Mouse (Mus musculus) layer of hippocampus, adult 11-12 months (tissue): ENCODE data around the gene Celf5.
A peak's percentile ranks its signal among the peaks of the same experiment; 100 is the strongest.

Experiments used
- DNase-seq: peaks from one replicate; pipeline ENCODE4 v3.0.0; 2022; ENCODE audit warnings: low spot score

Celf5 gene

DNA sequence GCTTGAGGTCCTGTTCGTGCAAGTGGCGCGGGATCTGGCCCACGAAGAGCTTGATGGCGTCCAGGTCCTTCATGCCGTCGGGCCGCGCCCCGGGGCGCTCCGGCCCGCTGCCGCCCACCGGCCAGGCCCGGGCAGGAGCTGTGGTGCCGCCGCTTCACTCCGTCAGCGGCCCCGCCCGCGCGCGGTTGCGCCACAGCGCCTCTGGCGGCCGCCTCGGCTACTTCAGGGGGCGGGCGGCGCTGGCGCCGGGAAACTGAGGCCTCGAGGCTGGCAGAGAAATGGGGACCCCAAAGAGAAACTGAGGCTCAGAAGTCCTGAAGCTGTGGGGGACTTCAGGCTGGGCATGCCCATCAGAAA lies at the start of gene Celf5:
Gene Celf5, minus strand, starts transcription at position 177 of the 357 bp plus-strand sequence.
- DNase-seq, result peak; percentile 67

DNA sequence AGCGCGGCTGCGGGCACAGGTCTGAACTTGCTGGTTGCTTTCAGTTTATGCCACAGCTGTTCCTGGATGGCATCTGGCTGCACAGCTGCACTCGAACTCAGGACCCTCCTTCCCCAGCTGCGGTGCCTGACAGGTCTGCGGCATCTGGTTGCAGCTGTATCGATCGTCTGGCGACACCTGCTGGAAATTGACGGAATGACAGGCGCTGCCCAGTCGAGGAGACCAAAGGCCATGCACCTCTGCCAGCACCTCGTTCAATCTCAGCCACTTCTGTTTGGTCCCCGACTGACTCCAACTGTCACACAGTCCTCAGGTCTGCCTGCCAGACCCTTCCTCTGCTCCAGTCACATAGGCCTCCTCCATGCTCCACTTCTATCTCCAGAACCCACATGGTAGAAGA lies 44.3 kb upstream of the Celf5 start:
- DNase-seq, result peak; percentile 78

DNA sequence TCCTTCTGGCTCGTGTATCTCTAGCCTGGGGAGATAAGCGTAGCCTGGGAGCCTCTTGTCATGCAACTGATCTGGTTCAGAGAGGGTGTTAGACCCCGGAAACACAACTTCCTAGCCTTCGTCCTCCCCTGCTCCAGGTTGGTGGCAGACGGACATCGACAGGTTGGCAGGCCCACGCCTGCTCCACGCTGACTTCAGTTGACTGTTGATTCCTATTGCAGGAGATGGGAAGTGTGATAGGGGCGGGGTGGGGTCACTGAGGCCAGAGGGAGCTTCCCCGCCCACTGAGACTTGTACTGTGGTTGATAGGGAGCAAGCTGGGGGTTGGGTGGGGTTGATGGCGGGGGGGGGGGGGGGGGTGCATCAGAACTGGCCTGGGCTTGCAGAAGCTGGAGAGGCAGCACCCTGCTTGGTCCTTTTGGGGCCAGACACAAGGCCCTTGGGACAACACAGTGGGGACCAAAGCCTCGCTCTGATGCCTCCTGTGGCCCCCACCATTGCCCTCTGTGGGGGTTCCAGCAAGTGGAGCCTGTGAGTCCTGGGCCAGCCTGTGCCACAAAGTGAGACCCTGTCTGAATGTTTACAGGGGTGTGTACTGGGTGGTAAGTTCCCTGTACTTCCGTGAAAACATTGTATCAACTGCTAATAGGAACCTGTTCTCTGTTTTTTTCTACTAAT lies 42.6 kb upstream of the Celf5 start:
- DNase-seq, result no peak

DNA sequence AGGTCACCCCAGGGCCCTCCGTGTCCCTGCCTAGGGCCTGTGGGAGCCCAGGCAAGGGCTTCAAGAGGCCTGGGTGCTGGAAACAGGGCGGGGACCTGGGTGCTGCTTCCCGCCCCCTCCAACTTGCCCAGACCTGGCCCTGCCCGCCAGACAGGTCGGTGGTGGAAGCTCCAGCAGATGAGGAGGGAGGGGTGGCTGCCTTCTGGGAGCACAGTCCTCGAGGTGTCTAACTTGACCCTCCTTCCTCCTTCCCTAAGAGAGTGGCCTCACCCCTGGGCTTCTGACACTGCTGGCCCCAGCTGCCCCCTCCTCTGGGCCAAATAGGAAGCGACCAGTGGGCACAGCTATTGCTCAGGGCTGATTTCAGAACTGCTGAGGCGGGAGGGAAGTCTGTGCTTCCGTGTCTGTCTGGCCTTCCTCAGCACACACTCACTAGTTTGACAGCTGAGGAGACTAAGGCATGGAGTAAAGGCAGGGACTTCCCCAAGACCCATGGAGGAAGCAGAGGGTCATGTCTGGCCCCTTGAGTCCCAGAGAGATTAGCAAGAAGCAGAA lies 41.6 kb upstream of the Celf5 start, which contains the start of gene Gna15:
Gene Gna15, minus strand, starts transcription at position 175 of the 555 bp plus-strand sequence.
- DNase-seq, result peak; percentile 61

DNA sequence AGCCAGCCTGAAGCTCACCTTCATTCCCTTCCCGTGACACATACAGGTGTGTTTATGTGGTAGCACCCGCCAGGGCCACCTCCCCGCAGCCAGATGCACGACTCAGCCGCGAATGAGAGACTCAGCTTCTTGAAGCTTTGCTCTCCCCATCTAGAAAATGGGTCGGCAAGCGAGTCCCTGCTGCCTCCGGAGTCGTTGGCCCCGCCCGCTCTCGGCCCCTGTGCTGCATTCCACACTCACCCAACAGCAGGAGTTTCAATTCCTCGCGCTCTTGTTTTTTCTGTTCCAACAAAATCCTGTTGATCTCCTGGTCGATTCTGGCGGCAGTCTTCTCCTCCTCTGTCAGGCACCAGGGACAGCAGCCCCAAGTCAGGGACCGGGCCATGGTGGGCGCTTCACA lies 41.1 kb upstream of the Celf5 start:
- DNase-seq, result no peak

DNA sequence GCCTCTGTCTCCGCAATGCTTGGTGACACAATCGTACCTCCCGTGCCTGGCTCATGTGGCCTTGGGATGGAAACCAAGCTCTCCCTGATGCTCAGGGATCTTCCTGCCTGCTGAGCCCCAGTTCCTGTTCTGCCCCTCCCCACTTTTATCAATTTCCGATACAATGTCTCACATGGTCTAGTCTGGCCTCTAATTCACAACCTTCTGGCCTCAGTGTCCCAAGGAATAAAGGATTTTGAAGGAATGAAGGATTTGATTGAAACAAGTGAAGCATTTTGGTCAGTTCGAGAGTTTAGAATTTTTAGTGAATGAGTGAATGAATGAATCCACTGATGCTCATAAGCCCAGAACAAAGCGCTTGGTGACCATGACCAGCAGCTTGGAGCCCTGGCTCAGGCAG lies 40.6 kb upstream of the Celf5 start:
- DNase-seq, result no peak

DNA sequence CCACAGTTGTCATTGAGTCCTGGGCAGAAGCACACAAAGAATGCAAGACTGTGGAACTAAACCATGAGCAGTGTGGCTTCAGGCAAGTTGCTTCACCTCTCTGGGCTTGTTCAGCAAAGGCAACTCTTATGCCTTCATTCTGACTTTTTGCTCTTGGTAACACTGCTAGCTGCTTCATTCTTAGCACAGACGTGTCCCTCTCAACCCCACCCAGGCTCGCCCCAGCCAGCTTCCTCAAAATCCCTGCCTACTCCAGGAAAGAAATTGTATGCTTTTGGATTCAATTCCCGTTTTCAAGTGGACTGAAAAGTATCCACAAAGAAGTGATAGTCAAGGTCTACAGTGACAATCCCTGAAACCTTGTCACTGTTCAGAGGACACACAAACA lies 37.5 kb upstream of the Celf5 start:
- DNase-seq, result no peak

DNA sequence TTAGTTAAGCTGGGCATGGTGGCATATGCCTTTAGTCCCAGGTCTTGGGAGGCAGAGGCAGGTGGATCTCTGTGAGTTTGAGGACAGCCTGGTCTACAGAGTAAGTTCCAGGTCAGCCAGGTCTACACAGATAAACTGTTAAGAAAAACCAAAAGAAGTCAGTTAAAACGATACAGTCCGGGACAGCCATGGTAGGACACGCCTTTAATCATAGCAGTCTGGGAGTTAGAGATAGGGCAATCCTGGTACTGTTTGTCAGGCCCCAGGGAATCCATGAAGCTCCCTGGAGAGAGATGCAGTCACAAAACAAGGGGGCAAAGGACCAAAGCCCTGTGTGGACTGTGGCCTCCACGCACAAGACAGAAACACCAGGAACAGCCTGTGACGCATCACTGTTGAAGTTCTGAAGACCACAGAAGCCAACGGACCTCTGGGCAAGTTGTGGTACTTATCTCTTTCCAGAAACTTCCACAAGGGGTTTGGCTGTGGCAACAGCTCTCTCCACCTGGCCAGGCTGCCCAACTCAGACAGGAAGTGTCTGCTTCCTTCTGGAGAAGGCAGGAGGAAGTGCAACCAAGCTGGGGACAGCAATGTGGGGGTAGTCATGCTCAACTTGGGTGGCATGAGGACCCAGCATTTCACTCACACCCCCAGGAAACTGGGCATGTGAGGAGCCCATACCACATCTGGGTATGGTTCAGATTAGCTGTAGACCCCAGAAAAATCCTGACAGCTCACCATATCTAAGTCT lies 36.9 kb upstream of the Celf5 start:
- no peak for DNase-seq

DNA sequence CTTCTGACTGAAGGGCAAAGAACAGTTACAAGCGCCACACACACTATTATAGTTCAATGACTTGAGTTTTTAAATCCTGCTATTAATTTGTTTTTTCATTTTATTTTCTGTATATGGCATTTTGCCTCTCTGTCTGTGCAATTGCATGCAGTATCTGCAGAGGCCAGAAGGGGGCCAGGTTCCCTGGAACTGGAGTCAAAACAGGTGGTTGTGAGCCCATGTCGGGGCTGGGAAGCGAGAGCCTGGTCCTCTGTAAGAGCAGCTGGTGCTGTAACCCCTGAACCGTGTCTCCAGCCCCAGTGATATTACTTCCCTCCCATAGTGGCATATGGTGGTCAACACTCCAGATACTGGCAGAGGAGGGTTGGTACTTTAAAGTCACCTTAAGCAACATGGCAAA lies 36.0 kb upstream of the Celf5 start:
- peak; percentile 65 for DNase-seq

DNA sequence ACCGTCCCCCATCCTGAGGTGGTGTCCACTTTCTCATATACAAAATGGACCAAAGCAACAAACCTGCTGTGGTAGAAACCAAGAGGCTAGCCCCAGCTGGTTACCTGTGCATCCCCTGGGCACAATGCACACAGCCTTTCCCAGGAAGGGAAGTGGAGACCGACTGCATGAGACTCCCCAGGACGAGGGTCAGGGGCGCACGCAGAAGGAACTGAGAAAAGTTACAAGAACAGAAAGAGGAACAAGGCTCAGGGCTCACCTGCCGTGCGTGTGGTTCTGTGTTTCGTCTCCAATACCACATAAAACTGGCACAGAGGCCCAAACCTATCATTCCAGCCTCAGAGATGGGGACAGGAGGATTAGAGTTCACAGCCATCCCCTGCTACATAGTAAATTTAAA lies 34.7 kb upstream of the Celf5 start:
- DNase-seq, result no peak

DNA sequence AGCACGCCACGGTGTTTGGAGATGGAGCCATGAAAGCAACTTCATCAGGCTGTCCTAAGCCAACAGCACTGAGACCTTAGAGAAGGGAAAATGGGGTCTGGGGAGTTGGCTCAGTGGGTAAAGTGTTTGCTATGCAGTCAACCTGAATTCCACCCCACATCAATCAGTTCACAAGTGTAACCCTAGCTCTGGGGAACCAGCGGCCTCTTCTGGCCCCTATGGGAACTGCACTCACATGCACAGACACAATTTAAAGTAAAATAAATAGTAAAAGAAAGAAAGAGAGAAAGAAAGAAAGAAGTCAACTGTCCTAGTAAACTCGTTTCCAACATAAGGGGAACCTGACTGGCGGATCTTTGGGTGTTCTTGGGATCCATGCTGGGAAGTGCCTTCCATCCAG lies 31.3 kb upstream of the Celf5 start:
- DNase-seq, result no peak

DNA sequence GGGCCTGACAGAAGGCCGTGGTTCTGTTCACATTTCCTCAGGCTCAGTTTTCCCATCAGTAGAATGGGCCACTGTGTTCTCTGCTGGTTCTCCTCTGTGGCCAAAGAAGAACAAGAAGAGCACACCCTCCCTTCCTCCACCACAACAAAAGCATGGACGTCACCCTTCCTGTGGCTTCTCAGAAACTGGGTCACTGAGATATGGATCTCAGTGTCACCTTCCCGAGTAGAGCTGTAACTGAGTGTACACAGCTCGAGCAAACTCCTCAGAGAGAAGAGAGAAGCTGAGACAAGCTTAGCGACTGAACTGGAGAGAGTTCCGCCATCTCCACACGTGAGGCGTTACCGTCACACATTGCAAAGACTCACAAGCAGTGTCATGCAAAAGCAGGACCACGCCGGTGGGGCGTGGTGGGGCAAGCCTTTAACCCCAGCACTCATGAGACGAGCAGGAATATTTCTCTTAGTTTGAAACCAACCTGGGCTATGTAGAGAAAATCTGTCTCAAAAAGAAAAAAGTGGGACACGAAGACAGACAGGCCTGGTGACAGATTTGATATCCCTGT lies 27.8 kb upstream of the Celf5 start:
- DNase-seq, result no peak

DNA sequence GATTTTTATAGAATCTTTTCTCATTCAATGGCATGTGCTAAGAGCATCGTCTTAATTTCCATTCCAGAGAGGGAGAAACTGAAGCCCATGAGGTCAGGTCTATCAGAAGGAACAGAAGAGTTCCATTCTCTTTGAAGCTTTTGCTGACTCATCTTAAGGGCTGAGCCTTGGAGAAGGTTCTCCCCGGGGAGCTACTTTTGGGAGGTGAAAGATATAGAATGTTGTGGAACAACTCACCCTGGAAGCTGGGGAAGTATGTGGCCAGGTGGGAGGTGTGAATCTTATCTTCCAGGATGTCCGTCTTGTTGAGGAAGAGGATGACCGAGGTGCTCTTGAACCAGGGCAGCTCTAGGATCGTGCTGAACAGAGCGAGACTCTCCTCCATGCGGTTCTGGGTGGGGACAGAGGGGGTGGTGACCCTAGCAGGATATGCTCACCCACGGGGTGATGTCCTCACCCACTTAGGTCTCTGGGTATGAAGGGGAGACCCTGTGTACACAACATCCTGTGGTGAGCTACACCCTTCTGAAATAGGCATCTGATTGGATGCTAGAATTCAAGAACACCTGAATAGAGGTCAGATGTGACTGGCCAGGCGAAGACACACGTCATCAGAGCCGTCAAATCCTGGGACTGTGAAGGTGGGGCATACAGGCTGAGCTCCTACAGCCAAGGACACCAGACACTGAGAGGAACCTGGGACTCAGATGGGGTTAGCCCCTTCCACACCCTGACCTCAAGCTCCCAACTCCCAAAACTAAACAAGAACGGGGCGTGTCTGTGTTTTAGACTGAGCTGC lies 25.4 kb upstream of the Celf5 start:
- no peak for DNase-seq

DNA sequence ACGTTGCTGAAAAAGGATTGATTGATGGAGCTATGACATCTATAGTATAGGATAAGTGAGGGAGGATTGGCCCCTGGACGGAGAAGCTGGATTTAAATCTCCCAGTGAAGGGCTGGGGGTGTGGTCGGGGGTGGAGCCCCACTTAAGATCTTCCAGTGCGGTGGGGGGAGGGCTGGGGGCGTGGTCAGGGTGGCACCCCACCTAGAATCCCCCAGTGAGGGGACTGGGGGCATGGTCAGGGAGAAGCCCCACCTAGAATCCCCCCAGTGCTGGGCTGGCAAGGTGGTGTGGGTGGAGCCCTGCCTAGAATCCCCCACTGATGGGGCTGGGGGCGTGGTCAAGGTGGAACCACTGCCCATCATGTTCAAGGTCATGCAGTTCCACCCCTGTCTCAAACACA lies 24.6 kb upstream of the Celf5 start:
- DNase-seq, result no peak

DNA sequence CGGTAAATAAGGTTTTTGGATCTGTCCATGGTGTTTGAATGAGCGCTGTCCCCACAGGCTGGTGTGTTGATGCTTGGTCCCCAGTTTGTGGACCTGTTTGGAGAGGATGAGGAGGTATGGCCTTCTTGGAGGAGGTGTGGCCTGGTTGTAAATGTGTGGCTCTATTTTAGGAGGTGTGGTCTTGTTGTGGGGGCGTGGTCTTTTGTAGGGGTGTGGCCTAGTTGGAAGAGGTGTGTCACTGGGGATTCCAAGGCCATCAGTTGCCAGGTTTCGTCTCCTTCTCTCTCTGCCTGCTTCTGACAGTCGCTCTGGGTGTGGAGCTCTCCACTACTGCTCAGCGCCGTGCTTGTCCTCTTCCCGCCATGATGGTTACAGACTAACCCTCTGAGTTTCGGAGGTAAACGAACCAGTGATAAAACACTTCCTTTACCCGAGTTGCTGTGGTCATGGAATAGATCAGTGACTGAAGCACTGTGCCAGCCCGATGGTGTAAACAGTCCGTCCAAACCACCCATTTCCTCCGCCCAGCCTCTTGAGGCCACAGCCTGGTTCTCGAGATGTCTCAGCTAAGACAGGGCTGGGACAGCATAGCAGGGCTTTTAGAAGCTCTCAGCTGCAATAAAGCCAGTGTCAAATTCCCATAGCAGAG lies 22.6 kb upstream of the Celf5 start:
- no peak for DNase-seq

DNA sequence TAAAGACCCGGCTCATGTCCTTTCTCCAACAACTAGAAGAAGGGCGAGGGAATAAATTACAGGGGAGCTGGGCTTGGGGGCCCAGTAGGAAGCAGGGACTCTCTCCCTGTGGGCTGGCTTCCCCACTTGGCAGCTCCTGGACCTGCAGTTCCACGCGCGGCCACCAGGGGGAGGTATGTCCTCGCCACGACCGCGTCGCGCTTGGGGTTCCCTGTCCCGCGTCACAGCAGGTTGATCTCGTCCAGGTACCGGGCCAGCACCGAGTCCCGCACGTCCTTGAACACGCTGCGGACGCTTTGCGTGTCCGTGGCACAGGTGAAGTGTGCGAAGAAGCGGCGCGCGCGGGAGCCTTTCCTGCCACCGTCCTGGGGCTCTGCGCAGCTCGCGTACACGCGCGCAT lies 20.1 kb upstream of the Celf5 start:
- peak; percentile 92 for DNase-seq

DNA sequence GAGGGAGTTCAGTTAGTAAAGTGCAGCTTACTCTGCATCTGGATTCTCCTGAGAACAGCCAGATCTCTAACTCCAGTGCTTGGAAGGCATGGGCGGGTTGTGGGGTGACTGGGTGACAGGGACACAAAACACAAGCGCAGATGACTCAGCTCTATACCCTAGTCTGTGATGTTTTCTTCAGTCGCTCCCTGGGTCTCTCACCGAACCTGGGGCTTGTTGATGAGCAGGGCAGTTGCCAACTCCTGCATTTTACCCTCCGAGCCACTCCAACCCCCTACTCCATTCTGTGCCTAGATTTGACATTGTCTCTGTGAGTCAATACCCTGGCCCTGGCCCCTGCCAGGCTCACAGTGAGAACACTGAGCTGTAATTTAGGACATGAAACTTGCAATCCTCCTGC lies 19.4 kb upstream of the Celf5 start:
- DNase-seq, result no peak

DNA sequence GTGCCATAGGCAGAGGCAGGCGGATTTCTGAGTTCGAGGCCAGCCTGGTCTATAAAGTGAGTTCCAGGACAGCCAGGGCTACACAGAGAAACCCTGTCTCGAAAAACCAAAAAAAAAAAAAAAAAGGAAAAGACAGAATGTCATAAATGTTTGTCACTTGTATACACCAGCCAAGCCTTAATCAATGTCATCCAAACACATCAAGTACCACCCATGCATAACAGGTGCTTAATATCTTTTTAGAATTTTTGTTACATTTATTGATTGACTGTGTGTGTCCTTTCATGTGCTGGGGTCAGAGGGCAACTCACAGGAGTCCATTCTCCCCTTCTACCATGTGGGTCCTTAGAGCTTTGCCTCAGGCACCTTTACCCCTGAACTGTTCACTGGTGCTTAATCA lies 17.5 kb upstream of the Celf5 start, which contains the start of gene S1pr4:
Gene S1pr4, minus strand, starts transcription at position 101 of the 400 bp plus-strand sequence.
- DNase-seq, result no peak

DNA sequence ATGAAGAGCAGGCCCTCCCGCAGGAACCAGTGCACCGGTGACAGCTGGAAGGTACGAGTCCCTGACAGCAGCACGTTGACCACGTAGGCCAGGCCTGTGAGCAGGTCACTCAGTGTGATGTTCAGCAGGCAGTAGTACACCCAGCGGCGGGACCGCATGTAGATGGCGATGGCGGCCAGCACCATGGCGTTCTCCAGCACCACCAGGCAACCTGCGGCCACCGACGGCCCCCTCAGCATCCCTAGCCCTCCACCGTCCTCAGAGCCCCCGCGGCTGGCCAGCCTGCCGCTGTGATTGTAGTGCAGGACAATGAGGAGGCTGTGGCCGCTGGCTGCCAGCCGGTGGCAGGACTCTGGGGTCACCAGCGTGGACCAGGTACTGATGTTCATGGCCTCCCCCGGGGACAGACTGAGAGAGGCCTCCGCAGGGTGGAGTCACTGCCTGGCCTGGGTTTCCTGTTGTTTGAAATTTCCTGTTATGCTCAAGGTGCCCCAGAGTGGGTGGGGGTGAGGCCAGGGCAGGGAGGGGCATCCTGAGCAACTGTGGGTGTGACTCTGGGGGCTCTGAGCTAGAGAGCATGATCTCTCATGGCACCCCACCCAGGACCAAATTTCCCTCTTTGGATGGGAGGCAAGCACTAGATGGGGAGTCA lies 16.9 kb upstream of the Celf5 start:
- peak; percentile 11 for DNase-seq

DNA sequence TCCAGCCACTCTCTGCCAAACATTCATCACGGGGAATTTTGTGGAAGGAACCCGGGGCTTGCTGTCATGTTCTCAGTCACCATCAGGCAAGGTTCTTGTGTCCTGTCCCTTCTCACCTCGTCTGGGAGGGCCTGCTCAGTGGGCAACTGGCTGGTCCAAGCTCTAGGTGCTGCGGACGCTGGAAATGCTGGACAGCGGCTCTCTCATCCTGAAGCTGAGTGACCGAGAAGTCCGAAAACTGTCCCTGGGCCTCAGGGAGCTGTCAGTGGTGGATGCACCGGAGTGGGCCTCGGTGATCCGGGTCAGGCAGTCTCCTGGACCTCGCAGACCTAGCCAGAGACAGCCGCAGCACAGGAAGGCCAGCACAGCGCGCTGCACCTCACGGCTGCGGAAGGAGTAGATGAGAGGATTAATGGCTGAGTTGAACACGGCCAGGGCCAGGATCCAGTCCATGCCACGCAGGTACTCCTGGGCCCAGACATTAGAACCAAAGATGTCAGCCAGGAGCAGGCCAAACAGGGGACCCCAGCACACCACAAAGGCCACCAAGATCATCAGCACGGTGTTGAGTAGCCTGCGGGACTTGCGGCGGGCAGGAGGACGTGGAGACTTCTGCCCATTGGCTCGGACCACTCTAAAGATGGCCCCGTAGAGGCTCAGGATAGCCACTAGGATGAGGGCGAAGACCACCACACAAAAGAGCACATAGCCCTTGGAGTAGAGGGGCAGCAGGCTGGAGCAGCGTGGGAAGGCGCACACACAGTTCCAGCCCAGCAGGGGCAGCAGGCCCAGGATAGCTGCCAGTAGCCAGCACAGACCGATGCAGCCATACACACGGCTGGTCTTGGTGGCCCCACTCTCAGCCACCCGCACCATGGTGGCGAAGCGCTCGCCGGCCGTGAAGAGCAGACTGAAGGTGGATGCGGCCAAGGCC lies 16.1 kb upstream of the Celf5 start:
- DNase-seq, result no peak
